Mouse (Mus musculus) thymus, adult 2 months (tissue): ENCODE data around the gene Krt71.

Experiments
- CTCF ChIP-seq: fragments of 200-500 bp; IDR thresholded peaks from 2 replicates; pipeline ENCODE4 v1.5.1; 2012; ENCODE audit warnings: mild to moderate bottlenecking, control low read depth, low read length, moderate library complexity, borderline replicate concordance; ENCODE audit not compliant: control insufficient read depth, poor library complexity, insufficient read depth; ENCODE audit errors: extremely low read depth
- POLR2A ChIP-seq: fragments of 200-500 bp; IDR thresholded peaks from 2 replicates; pipeline ENCODE4 v1.6.1; 2012; ENCODE audit warnings: mild to moderate bottlenecking, low read length, control low read depth, moderate library complexity; ENCODE audit not compliant: control insufficient read depth, poor library complexity, insufficient read depth; ENCODE audit errors: extremely low read depth

DNA sequence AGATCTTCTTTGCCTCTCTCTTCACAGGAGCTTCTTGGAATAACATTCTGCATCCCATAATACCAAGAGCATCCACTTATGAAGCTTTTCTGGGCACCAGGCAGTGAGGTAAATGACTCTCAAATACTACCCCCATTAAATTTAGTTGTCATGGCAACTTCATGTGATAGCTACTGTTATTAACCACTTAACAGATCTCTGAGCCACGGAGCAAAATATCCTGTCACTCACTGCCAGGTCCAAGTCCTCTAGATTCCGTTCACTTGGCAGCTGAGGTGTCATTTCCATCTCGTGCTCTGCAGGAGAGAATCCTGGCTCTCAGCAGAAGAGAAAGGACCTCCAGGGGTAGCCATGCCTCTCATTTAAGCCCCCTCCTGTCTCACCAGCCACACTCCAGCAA lies 48.0 kb upstream of the Krt71 start:
- TF ChIP-seq CTCF: no peak
- no peak for TF ChIP-seq POLR2A
